Mouse (Mus musculus): ENCODE results near the gene Tm7sf2.

The Tm7sf2 gene

DNA sequence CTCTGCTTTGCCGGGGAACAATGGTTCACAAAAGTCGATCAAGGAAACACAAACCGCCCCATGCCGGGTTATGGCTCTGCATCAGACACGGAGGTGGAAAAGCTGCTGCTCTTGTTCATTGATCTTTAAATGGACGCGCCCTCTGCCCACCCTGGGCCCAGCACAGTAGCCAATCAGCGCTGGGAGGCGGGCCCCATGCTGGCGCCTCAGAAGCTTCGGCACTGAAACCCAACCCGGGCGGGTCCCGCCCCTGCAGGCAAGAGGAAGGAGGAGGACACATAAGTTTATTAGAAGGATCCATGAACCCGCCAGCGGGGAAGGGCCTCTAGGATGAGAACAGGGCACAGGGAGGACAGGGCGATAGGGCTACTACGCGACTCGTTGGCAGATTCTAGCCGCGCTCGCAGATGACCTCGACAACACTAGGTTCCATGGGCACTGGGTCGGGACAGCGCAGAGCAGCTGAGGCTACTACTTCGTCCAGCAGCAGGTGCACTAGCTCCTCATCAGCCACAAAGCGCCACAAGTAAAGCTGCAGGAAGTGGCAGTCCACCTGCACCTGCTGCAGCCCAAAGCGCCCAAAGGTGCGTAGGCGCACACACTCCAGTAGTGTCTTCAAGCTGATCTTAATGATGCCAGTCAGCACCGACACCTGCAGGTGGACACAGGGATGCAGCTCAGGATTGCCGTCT lies at the start of gene Tm7sf2:
Gene Tm7sf2 (minus strand): TSS at position 650 of the 692 bp plus-strand sequence.
- peak; percentile 95 for DNase-seq

DNA sequence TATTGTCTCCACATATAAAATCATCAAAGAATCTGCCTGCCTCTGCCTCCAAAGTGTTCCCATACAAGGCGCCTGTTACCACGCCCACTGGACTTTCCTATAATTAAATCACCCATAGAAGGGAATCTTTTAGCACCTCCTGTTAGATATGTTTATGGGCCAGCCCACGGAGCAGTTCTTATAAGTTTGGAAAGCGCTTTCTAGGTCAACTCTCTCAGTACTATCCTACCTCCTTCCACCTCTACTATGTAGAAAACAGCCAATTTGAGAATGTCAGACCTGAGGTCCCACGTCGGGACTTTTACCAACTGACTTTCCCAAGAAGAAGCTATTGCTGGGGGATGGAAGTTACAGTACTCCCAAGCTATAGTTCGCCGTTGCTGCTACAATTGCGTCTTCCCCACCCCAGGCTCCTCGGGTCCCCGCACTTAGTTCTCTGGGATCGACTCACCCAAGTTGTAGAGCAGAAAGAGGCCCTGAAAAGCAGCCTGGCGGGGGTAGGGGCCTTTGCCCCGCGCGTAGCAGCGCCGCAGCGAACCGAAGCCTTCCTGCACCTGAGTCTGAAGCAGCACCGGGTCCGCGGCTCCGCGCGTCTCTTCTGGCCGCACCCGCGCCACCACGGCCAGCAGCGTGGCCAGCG lies 49.3 kb upstream of the Tm7sf2 start:
- DNase-seq: no peak

GRCm38 (mm10) chr19:6116113-6116850 lies 48.1 kb upstream of the Tm7sf2 start:
- no peak for DNase-seq

- no peak for DNase-seq
Observed at GRCm38 (mm10) chr19:6113116-6113515, 44.9 kb upstream of the Tm7sf2 start.

DNA sequence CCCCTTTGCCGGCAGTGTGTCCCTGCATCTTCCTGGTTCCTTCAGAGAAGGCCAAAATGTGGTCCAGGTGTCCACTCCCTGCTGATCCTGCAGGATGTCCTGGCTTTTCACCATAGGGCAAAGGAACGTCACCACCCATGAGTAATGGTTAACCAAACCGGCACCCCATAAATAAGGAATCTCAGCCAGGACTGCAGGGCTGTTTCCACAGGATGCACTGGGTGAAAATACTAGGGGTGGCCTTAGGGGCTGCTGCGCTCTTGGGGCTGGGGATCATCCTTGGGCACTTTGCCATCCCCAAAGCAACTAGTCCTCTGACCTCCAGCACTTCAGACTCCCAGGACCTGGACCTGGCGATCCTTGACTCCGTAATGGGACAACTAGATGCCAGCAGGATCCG lies 37.4 kb upstream of the Tm7sf2 start, which contains the start of gene Naaladl1:
Gene Naaladl1 (plus strand): TSS at position 197 of the 400 bp plus-strand sequence.
- DNase-seq: no peak

- DNase-seq: no peak
Observed at GRCm38 (mm10) chr19:6104476-6104875, 36.3 kb upstream of the Tm7sf2 start.

GRCm38 (mm10) chr19:6102169-6102853 lies 34.1 kb upstream of the Tm7sf2 start:
- DNase-seq: no peak

- DNase-seq: no peak
Observed at GRCm38 (mm10) chr19:6101186-6101585, 33.0 kb upstream of the Tm7sf2 start.

DNA sequence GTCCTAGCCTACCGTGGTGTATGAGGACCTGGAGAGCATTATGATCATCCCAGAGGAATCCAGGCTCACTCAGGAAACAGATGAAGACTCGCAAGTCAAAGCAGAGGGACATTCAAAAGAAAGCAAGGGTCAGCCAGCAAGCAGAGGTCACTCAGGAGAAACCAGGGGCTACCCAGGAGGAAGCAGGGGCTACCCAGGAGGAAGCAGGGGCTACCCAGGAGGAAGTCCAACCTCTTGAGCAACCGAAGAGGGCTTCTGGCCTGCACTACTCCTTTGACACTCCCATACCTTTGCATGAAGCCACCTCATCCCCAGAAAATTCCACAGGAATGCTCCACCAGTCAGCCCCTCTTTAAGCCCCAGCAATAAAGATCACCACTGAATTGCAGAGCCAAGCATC lies 29.7 kb upstream of the Tm7sf2 start:
- peak; percentile 46 for DNase-seq

DNA sequence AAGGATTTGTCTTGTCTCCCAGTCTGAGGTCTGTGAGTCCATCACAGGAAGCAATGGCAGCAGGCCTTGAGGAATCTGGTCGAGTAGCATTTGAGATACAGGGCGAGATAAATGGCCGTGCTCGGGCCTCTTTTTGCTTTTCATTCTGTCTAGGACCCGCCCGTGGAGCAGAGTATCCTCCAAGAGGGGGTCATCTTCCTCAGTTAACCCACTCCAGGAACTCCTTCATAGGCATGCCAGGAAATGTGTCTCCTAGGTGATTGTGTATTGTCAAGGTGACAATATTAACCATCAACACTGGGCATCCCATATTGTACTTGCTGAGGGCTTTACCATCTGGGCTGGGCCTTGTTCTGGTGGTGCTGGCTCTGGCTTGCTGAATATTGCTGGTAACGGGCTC lies 25.9 kb upstream of the Tm7sf2 start, which contains the start of gene AC131692.1:
Gene AC131692.1 (plus strand): TSS at position 301 of the 400 bp plus-strand sequence.
- no peak for DNase-seq

DNA sequence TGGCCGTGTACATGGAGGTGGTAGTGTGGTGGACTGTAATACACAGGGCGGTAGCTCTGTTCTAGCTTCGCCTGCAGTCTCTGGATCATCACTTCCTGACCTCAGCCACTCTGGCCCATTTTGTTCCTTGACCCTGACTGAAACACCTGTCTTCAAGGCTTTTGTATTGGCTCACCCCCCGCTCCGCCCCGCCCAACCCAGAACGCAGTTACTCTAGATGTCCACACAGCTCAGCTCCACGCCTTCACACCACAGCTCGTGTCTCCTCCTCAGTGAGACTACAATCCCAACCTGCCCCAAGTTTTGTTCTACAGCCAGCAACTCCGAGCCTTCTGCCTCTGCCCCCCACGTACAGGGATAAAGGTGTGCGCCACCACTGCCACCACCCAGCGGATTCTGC lies 20.7 kb upstream of the Tm7sf2 start:
- DNase-seq: no peak

- DNase-seq: peak; percentile 78
Observed at GRCm38 (mm10) chr19:6085417-6085879, 17.3 kb upstream of the Tm7sf2 start.

- DNase-seq: peak; percentile 98
Observed at GRCm38 (mm10) chr19:6084478-6085248, 16.5 kb upstream of the Tm7sf2 start, which contains the start of the genes Zfpl1 and Cdca5. Zfpl1 (minus strand) TSS chr19:6084956. Cdca5 (plus strand) TSS chr19:6084983.

DNA sequence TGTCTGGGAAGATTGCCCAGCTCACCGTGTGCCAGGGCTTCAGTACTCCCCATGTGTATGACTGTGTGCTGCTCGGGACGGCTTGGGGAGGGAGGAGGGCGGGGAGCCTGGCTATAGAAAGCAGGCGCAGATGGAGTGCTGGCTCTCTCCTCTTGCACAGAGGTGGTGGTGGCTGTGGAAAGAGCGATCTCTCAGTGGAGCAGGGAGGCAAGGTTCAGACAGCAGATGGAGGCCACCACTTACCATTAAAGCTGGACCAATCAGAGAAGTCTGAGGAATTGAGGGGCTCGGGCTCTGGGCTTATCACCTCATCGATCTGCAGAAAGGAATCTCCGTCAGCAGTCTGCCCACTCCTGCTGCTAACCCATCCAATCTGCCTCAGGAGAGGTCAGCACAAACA lies 14.0 kb upstream of the Tm7sf2 start, which contains the start of gene Gm28374:
Gene Gm28374 (minus strand): TSS at position 101 of the 400 bp plus-strand sequence.
- DNase-seq: no peak

- no peak for DNase-seq
Observed at GRCm38 (mm10) chr19:6079983-6080480, 11.9 kb upstream of the Tm7sf2 start, which contains the start of gene Tmem262. Tmem262 (plus strand) TSS chr19:6080033.

- DNase-seq: peak; percentile 91
Observed at GRCm38 (mm10) chr19:6076564-6077393, 8.6 kb upstream of the Tm7sf2 start, which contains the start of gene Vps51. Vps51 (minus strand) TSS chr19:6077231.

GRCm38 (mm10) chr19:6073889-6074288 lies 5.7 kb upstream of the Tm7sf2 start:
- DNase-seq: no peak

- DNase-seq: peak; percentile 18
Observed at GRCm38 (mm10) chr19:6071261-6071660, 3.1 kb upstream of the Tm7sf2 start.

DNA sequence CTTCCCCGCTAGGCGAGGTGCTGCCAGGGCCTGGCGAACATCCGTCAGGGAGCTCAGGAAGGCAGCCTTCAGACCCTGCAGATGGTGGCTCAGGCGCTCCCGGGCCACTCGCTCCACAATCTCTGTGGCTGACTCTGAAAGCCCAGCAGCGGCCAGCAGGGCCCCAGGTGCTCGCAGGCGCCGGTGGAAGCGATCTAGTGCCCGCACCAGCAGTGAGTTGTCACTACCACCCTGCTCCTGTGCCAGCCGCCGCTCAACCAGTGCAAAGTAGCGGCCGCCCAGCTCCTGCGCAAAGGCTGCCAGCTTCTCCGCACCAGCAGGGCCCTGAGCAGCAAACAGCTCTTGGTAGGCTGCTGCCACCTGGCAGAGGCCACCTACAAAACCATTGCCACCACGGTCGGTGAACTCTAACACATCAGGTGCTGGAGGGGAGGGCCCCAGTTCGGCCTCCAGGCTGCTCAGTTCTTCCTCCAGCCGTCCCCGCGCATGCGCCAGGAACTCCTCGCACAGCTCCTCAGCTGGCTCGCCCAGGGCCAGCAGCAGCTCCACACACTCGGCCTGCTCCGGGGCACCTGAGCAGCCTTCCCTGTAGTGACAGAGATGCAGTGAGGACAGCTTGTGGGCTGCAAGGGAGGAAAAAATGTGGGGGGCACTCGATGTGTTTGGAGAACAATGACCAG lies 2.5 kb upstream of the Tm7sf2 start:
- DNase-seq: peak; percentile 10

DNA sequence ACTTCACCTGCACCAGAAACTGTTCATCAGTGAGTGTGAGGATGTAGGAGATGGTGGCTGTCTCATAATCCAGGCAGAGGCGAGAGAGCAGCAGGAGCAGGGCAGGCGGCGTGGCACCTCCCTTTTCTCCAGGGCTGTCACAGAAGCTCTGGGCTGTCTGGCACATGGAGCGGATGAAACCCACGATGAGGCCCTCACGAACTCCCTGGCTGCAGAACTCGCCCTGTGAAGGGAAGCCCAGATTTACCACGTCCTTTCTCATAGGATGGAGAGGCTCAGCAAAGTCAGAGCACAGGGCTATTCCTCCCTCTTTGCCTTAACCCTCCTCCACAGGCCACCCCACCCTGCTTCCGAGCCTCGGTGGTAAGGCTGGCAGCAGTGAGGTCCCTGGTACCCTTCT lies 1.7 kb upstream of the Tm7sf2 start:
- DNase-seq: no peak

Data from kidney, postnatal 10 days (tissue).